Mouse (Mus musculus): ENCODE data around the gene Trhde. TPM values are rescaled to one million over a fixed set of nuclear protein-coding genes. Genes with fewer than 3 reads are reported as not detected.

Gene Trhde
- polyA plus RNA-seq, 1 experiment from 2014 or later: 9.7 TPM

DNA sequence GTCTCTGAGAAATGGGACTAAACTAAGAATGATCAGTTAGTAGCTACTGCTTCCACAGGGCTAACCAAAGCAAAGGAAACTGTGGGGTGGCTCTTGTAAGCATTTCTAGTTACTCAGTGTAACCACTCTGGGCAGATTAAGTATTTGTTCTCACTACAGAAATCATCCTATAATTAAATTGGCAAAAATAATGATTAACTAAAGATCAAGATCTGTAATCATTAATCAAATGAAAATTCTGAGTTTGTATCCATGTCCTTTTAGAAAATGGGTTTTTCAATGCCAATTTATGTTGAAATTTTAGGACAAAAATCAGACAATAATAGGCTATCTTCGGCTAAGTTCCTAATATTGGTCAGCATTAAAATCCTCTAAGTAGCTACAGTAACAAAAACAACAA, 4.4 kb downstream of the Trhde start:
- Histone ChIP-seq H3K9me3 (no peaks in the 10 kb centered on the region), H3K4me1 (replicated peaks) (peaks cover 15% of the 10 kb centered on the region; the same call in 1 of the 2 replicates), H3K4me3 (no peak overlapping the region), H3K9ac (no peak overlapping the region), H3K36me3 (no peaks in the 10 kb centered on the region), H3K27ac (replicated peaks) (no peak overlapping the region), H3K4me2 (peak overlapping the region; percentile 24), H3K27me3 (peaks cover 6% of the 10 kb centered on the region; the same call in 1 of the 2 replicates)
- WGBS: 94% methylated on average over 1 of the region's 1 CpGs
- ATAC-seq (ENCODE audit: low FRiP score, low read depth): no peak

DNA sequence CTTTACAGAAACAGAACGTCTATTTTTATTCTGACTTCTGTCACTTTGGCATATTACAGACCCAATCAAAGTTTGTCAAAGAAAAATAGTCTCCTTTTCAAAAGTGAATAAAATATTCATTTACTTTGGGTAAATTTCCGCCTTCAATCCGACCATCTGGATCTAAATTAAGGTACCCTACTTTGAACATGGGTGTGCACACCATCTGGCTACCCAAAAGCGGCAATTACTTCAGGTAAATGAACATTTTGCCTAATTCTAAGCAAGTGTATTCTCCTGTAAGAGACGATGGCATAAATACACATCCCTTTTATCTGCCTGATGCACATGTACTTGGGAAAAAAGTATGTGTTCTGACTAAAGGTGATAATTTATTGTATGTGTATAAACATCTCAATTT, 5.2 kb downstream of the Trhde start:
- Histone ChIP-seq H3K27ac (replicated peaks) (no peak overlapping the region), H3K27me3 (peaks cover 6% of the 10 kb centered on the region; the same call in 1 of the 2 replicates)
- ATAC-seq (ENCODE audit: low FRiP score, low read depth): no peak

DNA sequence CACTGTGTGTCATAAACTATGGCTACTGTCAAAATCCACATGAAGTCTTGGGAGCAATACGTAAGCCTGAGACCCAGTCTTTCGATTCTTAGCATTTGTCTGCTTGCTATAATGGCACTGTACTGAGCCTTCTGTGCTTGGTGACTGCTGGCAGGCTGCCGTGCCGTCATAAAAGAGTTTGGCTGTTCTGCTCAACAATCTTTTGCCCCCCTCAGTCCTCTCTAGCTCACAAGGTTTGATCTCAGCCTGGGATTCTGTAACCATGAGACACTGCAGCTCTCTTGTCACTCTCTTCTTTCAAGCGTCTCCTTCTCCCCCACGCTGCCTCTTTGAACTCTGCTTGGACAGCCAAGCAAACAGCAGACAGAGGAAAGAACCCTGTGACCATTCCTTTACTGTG, 7.9 kb downstream of the Trhde start:
- no peak overlapping the region for H3K9ac ChIP-seq
- H3K4me1 ChIP-seq (replicated peaks): no peaks in the 10 kb centered on the region
- H3K27ac ChIP-seq (replicated peaks): no peak overlapping the region
- no peaks in the 10 kb centered on the region for H3K9me3 ChIP-seq
- no peak overlapping the region for H3K4me3 ChIP-seq
- no peaks in the 10 kb centered on the region for H3K36me3 ChIP-seq
- no peaks in the 10 kb centered on the region for H3K27me3 ChIP-seq
- ATAC-seq (ENCODE audit: low FRiP score, low read depth): peak; percentile 63; the same call in 1 of the 2 replicates
- peak overlapping the region; percentile 6; the same call in 1 of the 2 replicates for H3K4me2 ChIP-seq
- WGBS: 43% methylated on average over 6 of the region's 6 CpGs

More for the DNA sequence above, 5.2 kb downstream of the Trhde start:
- Histone ChIP-seq H3K9me3 (no peaks in the 10 kb centered on the region), H3K4me3 (no peak overlapping the region), H3K9ac (no peak overlapping the region), H3K4me2 (peak overlapping the region; percentile 24; the same call in 1 of the 2 replicates), H3K36me3 (no peaks in the 10 kb centered on the region), H3K4me1 (replicated peaks) (peaks cover 9% of the 10 kb centered on the region; the same call in 1 of the 2 replicates)
- 83% methylated on average over 5 of the region's 5 CpGs for WGBS

DNA sequence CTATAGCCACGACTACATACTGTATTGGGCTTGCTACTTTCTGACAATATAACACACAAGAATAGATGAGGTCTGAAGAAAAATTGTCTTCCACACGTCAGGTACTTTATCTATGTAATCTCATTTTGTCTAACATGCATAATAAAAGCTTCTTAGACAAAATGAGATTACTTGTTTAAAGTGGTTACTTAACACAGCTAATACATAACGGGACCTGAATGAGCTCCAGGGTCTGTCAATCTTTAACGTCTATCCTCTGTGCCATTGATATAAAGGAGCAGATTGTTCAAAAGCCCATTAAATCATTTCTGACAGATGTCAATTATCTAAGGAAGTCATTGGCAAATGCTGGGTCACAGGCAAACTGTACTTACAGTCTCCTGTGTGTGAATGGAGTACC, 36.2 kb downstream of the Trhde start:
- Histone ChIP-seq H3K9me3 (no peaks in the 10 kb centered on the region), H3K9ac (no peak overlapping the region), H3K27me3 (no peaks in the 10 kb centered on the region), H3K4me3 (no peak overlapping the region), H3K4me1 (replicated peaks) (no peaks in the 10 kb centered on the region), H3K36me3 (no peaks in the 10 kb centered on the region), H3K4me2 (no peak overlapping the region), H3K27ac (replicated peaks) (no peak overlapping the region)
- 72% methylated on average over 4 of the region's 4 CpGs for WGBS
- no peak for ATAC-seq (ENCODE audit: low FRiP score, low read depth)

DNA sequence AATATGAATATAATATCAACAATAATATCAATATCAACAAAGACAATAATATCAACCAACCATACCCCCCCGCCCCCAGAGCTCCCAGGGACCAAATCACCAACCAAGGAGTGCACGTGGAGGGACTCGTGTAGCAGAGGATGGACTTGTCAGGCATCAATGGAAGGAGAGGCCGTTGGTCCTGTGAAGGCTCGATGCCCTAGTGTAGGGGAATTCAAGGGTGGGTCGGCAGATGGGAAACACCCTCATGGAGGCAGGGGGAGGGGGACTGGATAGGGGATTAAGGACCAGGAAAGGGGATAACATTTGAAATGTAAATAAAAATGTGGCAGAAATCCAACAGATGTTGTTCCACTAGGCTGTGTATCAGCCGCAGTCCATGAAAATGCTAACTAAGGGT, 40.0 kb downstream of the Trhde start:
- H3K27ac ChIP-seq (replicated peaks): no peak overlapping the region
- no peak for ATAC-seq (ENCODE audit: low FRiP score, low read depth)
- no peaks in the 10 kb centered on the region for H3K27me3 ChIP-seq
- WGBS: 88% methylated on average over 7 of the region's 7 CpGs
- H3K4me2 ChIP-seq: no peak overlapping the region
- H3K36me3 ChIP-seq: no peaks in the 10 kb centered on the region
- H3K9ac ChIP-seq: no peak overlapping the region
- H3K9me3 ChIP-seq: no peaks in the 10 kb centered on the region
- no peak overlapping the region for H3K4me3 ChIP-seq
- H3K4me1 ChIP-seq (replicated peaks): no peaks in the 10 kb centered on the region

DNA sequence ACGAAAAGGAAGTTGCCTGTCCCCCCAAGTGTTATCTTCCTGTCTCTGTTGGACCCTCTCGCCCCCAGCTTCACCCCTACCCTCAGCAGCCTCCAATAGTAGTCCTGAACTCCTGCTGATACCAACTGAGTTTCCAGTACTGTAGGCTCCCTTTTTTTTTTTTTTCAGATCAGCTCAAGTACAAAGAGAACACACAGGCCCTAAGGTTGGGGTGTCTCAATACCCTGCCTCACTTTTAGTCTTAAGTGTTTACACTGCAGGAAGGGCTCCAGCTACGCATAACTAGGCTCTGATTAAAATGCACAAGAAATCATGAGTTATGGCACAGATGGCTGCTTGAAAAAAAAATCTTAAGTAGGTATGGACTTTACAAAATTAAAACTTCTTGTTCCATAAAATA, 42.9 kb downstream of the Trhde start:
- no peak overlapping the region for H3K27ac ChIP-seq (replicated peaks)
- ATAC-seq (ENCODE audit: low FRiP score, low read depth): no peak
- H3K9ac ChIP-seq: no peak overlapping the region
- H3K4me2 ChIP-seq: no peak overlapping the region
- 61% methylated on average over 3 of the region's 3 CpGs for WGBS
- H3K9me3 ChIP-seq: no peaks in the 10 kb centered on the region
- no peak overlapping the region for H3K4me3 ChIP-seq
- no peaks in the 10 kb centered on the region for H3K36me3 ChIP-seq
- H3K4me1 ChIP-seq (replicated peaks): no peaks in the 10 kb centered on the region
- H3K27me3 ChIP-seq: no peaks in the 10 kb centered on the region

DNA sequence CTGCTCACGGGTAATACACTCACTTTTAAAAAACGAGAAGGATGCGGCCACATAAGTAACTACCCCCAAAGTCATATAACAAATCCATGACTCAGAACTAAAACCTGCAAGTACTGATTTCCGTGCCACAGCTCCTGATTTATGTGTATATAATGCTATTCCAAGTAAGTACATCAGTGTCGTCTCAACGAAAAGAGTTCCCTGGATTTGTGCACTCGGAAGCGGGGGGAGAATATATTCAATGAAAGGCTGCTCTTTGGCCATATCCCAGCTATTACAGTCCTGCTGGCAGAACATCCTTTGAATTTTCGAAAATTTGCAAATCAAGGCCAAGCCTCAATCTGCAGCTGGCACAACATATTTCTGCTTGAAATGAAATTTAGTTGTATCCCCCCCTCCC, 43.5 kb downstream of the Trhde start:
- H3K4me3 ChIP-seq: no peak overlapping the region
- WGBS: 76% methylated on average over 9 of the region's 9 CpGs

DNA sequence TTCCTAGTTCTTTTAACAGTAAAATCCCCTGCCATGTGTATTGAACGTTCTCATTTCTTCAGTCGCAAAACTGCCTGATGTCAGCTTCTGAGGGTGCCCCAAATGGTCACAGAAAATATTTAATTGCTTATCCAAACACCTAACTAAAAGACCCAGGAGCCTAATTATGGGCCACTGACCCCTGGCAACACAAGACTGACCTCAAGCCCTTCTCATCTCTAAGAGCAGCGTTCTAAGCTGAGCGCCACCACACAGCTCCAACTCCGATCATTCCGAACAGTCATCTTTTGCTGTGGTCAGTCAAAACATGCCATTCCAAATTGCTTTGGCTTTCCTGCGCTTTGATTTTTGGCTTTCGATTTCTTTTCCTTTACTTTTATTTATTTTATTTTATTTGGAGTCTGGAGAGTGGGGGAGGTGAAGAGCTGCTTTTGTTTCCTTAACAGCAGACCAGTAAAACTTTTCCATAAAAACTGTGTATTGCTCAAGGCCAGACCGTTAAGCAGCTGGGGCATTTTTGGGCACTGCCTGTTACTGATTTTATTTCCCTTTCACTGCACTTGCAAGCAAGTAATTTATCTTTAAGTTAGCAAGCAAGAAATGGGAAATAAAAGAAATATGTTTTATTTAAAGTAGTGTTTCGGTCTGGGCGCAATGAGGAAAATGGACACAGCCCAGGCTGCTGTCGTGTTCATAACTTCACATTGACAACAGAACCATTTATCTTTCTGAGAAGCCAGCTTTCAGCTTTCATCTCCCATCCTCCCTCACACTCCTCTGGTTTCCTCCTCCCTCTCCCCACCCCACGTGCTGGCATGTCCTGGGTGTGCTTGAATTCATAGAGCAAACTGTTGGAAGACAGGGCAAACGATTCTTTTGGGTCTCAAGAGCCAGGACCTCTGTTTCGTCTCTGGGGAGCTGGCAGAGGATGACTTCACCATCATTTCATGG, 59.1 kb downstream of the Trhde start:
- WGBS: 78% methylated on average over 15 of the region's 15 CpGs
- Histone ChIP-seq H3K4me3 (no peak overlapping the region), H3K4me2 (no peak overlapping the region), H3K36me3 (no peaks in the 10 kb centered on the region), H3K9ac (no peak overlapping the region), H3K4me1 (replicated peaks) (no peaks in the 10 kb centered on the region), H3K27ac (replicated peaks) (no peak overlapping the region), H3K9me3 (no peaks in the 10 kb centered on the region), H3K27me3 (no peaks in the 10 kb centered on the region)
- ATAC-seq (ENCODE audit: low FRiP score, low read depth): no peak

More for the DNA sequence above, 43.5 kb downstream of the Trhde start:
- Histone ChIP-seq H3K4me2 (no peak overlapping the region), H3K36me3 (no peaks in the 10 kb centered on the region), H3K9me3 (no peaks in the 10 kb centered on the region), H3K27ac (replicated peaks) (no peak overlapping the region), H3K27me3 (no peaks in the 10 kb centered on the region), H3K4me1 (replicated peaks) (no peaks in the 10 kb centered on the region), H3K9ac (no peak overlapping the region)
- ATAC-seq (ENCODE audit: low FRiP score, low read depth): no peak

DNA sequence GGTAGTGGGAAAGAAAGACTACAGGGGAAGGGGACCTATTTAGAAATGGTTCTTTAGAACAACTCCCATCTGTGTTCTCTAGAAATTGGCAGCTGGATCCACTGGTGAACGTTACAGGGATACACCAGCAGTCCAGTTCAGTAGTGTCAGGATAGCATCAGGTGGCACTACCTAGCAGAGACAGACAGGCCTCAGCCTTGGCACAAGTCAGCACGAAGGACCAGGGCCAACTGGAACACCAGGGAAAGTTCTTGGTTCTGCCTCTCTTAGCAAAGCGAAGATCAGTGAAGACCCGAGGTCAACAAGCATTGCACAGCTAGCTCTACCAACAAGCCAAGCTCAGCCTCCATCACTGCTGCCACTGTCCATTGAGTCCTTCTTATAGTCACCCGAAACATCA, 62.2 kb downstream of the Trhde start:
- no peak overlapping the region for H3K27ac ChIP-seq (replicated peaks)
- no peak overlapping the region for H3K4me3 ChIP-seq
- no peaks in the 10 kb centered on the region for H3K4me1 ChIP-seq (replicated peaks)
- no peak for ATAC-seq (ENCODE audit: low FRiP score, low read depth)
- H3K9me3 ChIP-seq: no peaks in the 10 kb centered on the region
- no peaks in the 10 kb centered on the region for H3K36me3 ChIP-seq
- no peak overlapping the region for H3K9ac ChIP-seq
- no peak overlapping the region for H3K4me2 ChIP-seq
- no peaks in the 10 kb centered on the region for H3K27me3 ChIP-seq
- 89% methylated on average over 5 of the region's 5 CpGs for WGBS

DNA sequence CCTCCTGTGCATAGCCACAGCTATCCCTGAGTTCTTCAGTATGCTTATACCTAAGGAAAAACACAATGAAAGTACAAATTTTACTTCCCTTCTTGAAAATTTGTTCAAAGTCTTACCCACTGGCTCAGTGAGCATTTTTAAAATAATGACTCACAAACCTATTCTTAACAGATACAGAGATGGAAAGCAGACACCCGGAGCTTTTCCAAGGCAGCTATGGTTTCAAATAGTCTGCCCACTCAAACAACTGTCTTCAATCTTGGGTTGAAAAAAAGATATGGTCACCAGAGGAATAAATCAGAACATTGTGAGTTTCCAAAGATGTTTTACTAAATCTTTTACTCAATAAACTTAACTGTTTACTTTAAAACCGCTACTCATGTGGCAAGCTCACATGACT, 64.5 kb downstream of the Trhde start:
- no peak overlapping the region for H3K27ac ChIP-seq (replicated peaks)
- ATAC-seq (ENCODE audit: low FRiP score, low read depth): no peak
- H3K36me3 ChIP-seq: no peaks in the 10 kb centered on the region
- H3K9ac ChIP-seq: no peak overlapping the region
- no peaks in the 10 kb centered on the region for H3K27me3 ChIP-seq
- WGBS: 95% methylated on average over 2 of the region's 2 CpGs
- H3K4me1 ChIP-seq (replicated peaks): no peaks in the 10 kb centered on the region
- H3K9me3 ChIP-seq: no peaks in the 10 kb centered on the region
- H3K4me3 ChIP-seq: no peak overlapping the region
- no peak overlapping the region for H3K4me2 ChIP-seq

DNA sequence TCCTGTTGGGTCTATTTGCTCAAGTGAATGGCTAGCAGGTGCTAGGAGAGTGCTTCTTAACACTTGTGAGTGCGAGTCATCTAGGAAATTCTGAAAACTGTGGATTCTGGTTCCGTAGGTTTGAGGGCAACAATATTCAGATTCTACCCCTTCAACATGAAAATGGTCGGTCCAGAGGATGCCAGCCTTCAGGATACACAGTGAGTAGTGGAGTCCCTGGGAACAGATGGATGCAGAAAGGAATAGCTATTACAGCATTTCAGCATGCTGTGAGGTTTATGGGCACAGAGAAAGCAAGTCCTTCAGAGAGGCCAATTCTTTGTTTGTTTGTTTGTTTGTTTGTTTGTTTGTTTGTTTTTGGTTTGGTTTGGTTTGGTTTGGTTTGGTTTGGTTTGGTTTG, 65.7 kb downstream of the Trhde start:
- WGBS: 87% methylated on average over 3 of the region's 3 CpGs
- Histone ChIP-seq H3K27ac (replicated peaks) (no peak overlapping the region), H3K36me3 (no peaks in the 10 kb centered on the region), H3K4me1 (replicated peaks) (no peaks in the 10 kb centered on the region), H3K9me3 (no peaks in the 10 kb centered on the region), H3K4me3 (no peak overlapping the region), H3K4me2 (no peak overlapping the region), H3K27me3 (no peaks in the 10 kb centered on the region), H3K9ac (no peak overlapping the region)
- no peak for ATAC-seq (ENCODE audit: low FRiP score, low read depth)

DNA sequence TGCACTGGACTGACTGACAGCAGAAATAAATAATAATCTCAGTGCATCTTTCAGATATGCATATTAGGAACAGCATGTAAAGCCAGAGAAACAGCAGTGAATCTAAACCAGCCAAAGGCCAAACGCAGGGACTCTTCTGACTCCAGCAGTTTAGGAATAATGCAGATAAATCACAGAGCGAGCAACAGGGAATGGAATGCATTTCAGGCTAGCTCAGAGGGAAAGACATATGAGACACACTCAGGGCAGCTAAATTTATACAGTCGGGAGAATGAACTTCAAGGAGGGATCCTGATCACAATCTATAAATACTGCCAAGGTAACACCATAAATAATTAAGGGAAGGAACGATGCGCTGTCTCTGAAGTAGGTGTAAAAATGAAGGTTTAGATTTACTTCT, 66.4 kb downstream of the Trhde start:
- no peak overlapping the region for H3K27ac ChIP-seq (replicated peaks)
- H3K4me2 ChIP-seq: no peak overlapping the region
- H3K36me3 ChIP-seq: no peaks in the 10 kb centered on the region
- no peak overlapping the region for H3K4me3 ChIP-seq
- no peaks in the 10 kb centered on the region for H3K9me3 ChIP-seq
- H3K9ac ChIP-seq: no peak overlapping the region
- H3K4me1 ChIP-seq (replicated peaks): no peaks in the 10 kb centered on the region
- no peaks in the 10 kb centered on the region for H3K27me3 ChIP-seq
- no peak for ATAC-seq (ENCODE audit: low FRiP score, low read depth)
- WGBS: 63% methylated on average over 5 of the region's 5 CpGs
